Mouse (Mus musculus) lung, postnatal 36 days (tissue): ENCODE data around the gene Tmem59l.
A peak's percentile ranks its signal among the peaks of the same experiment; 100 is the strongest.
"Not testable (repeated sequence)": the region's sequence is repeated elsewhere in the genome, so short reads cannot be mapped to it uniquely, and the experiment has no call there.

Experiments used
- DNase-seq: peaks from one replicate; pipeline ENCODE4 v3.0.0; 2022; ENCODE audit warnings: mixed read lengths

Tmem59l gene

GRCm38 (mm10) chr8:70486941-70487520 lies at the start of gene Tmem59l:
Gene Tmem59l (minus strand): TSS chr8:70487358.
- no peak for DNase-seq

- DNase-seq = no peak
These were observed 48.5 kb upstream of the Tmem59l start for GRCm38 (mm10) chr8:70535701-70536100.

- DNase-seq = no peak
These were observed 48.1 kb upstream of the Tmem59l start for GRCm38 (mm10) chr8:70535221-70535620.

- no peak for DNase-seq
These were observed 47.1 kb upstream of the Tmem59l start for GRCm38 (mm10) chr8:70534281-70534680.

- no peak for DNase-seq
These were observed 43.2 kb upstream of the Tmem59l start for GRCm38 (mm10) chr8:70530314-70530713.

- no peak for DNase-seq
These were observed 42.6 kb upstream of the Tmem59l start for GRCm38 (mm10) chr8:70529741-70530161.

GRCm38 (mm10) chr8:70529299-70529698 lies 42.1 kb upstream of the Tmem59l start:
- no peak for DNase-seq

- DNase-seq = no peak
These were observed 41.1 kb upstream of the Tmem59l start for GRCm38 (mm10) chr8:70528182-70528797.

- DNase-seq = peak; percentile 99
These were observed 40.5 kb upstream of the Tmem59l start, which contains the start of the genes Fkbp8 and Kxd1 for GRCm38 (mm10) chr8:70527512-70528181. Gene Fkbp8 (plus strand): TSS chr8:70527724. Gene Kxd1 (minus strand): TSS chr8:70527956.

GRCm38 (mm10) chr8:70527111-70527511 lies 40.0 kb upstream of the Tmem59l start:
- no peak for DNase-seq

- peak; percentile 97 for DNase-seq
These were observed 35.6 kb upstream of the Tmem59l start for GRCm38 (mm10) chr8:70522592-70523403.

- no peak for DNase-seq
These were observed 32.4 kb upstream of the Tmem59l start for GRCm38 (mm10) chr8:70519606-70520005.

GRCm38 (mm10) chr8:70519043-70519442 lies 31.9 kb upstream of the Tmem59l start:
- no peak for DNase-seq

GRCm38 (mm10) chr8:70517940-70518643 lies 30.9 kb upstream of the Tmem59l start:
- DNase-seq = no peak

GRCm38 (mm10) chr8:70513441-70513840 lies 26.3 kb upstream of the Tmem59l start:
- DNase-seq = peak; percentile 66

- DNase-seq = no peak
These were observed 25.2 kb upstream of the Tmem59l start for GRCm38 (mm10) chr8:70512253-70512903.

- no peak for DNase-seq
These were observed 24.6 kb upstream of the Tmem59l start for GRCm38 (mm10) chr8:70511770-70512169.

- DNase-seq = not testable (repeated sequence)
These were observed 24.0 kb upstream of the Tmem59l start for GRCm38 (mm10) chr8:70511174-70511573.

GRCm38 (mm10) chr8:70510228-70510915 lies 23.2 kb upstream of the Tmem59l start, which contains the start of gene Uba52:
Gene Uba52 (minus strand): TSS chr8:70510801.
- DNase-seq = peak; percentile 97

GRCm38 (mm10) chr8:70509281-70509952 lies 22.3 kb upstream of the Tmem59l start:
- no peak for DNase-seq

GRCm38 (mm10) chr8:70507027-70507393 lies 19.9 kb upstream of the Tmem59l start:
- no peak for DNase-seq
